Mouse (Mus musculus): ENCODE measurements around the gene Nfya. TPM values are rescaled to one million over a fixed set of nuclear protein-coding genes. Genes with fewer than 3 reads are reported as not detected.
A peak's percentile ranks its signal among the peaks of the same experiment; 100 is the strongest.

The Nfya gene
- total and polyA plus RNA-seq, 3 experiments = 56.9 to 97.8 TPM; not detected in 1

DNA sequence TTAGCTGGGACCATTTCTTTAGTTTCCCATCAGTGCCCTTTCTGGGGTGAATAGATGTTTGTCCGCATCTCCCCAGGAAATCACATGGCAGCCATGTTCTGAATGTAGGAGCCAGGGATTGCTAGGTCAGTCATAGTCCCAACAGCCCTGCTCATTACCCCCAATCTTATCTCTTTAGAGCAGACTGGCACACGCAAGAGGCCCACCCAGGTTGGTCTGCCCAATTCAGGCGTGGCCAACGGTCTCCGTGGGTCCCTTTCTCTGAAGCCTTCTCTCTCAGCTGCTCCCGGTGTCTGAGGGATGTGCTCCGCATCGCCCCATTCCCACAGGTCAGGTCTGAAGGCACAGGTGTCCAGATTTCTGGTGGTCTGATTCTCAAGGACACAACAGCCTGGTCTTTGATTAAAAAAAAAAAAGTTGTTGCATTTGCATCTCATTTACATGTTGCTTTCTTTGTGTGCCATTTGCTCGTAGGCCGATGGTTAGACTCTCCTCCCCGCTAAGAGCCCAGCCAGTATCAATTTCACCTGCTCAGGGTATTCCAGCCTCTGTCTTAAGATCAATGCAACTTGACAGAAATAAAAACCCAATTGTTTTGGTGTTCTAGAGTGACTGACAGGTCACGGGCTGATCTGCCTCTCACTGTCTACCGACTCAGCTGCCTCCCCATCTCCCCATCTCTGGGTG lies 41.1 kb upstream of the Nfya start:
- Histone ChIP-seq H3K79me2 (ENCODE audit: control insufficient read depth, insufficient read depth, low read length, poor library complexity) (no peaks in the 10 kb centered on the region; the same call in none of the 2 replicates), H3K27ac (ENCODE audit: control insufficient read depth, low read depth, low read length) (peak overlapping the region; percentile 90), H3K9me3 (replicated peaks; ENCODE audit: insufficient read depth, low read length) (no peaks in the 10 kb centered on the region), H3K27me3 (ENCODE audit: control insufficient read depth in 1 of 2, insufficient read depth in 2 of 2, low read length in 2 of 2) (no peaks in the 10 kb centered on the region), H3K4me3 (ENCODE audit: control insufficient read depth in 1 of 2, insufficient read depth in 1 of 2, low read depth in 2 of 2, low read length in 2 of 2) (peak overlapping the region; percentile 69 to 71), H3K4me1 (ENCODE audit: control insufficient read depth in 1 of 2, insufficient read depth in 2 of 2, low read length in 2 of 2) (peaks cover 2 to 35% of the 10 kb centered on the region in 2 experiments; a peak in 3 of 4 replicates), H3K9ac (ENCODE audit: control insufficient read depth, low read depth, low read length, poor library complexity, severe bottlenecking) (peak overlapping the region; percentile 67), H3K36me3 (ENCODE audit: control insufficient read depth in 1 of 2, insufficient read depth in 2 of 2, low read length in 2 of 2) (peaks cover 0 to 18% of the 10 kb centered on the region in 2 experiments; a peak in 2 of 4 replicates)
- DNase-seq (ENCODE audit: low read depth, low spot score) = peak; percentile 76
- TF ChIP-seq E2F4 (IDR thresholded peaks at IDR 0.05; ENCODE audit: borderline replicate concordance, low read depth, low read length) = no peak
- no peak for TF ChIP-seq MAFK (IDR thresholded peaks at IDR 0.05; ENCODE audit: borderline replicate concordance, low read depth, low read length)
- TF ChIP-seq KAT2A (conservative IDR thresholded peaks at IDR 0.05; ENCODE audit: low read depth, low read length) = no peak
- peak; percentile 86 for TF ChIP-seq TAL1 (IDR thresholded peaks at IDR 0.05; ENCODE audit: low read length)
- TF ChIP-seq NELFE (IDR thresholded peaks at IDR 0.05; ENCODE audit: low read depth, low read length) = no peak; the same call in 1 of the 2 replicates
- no peak for TF ChIP-seq MEF2A (IDR thresholded peaks at IDR 0.05; ENCODE audit: extremely low read depth, insufficient replicate concordance, low read depth, low read length, poor library complexity, severe bottlenecking)
- TF ChIP-seq ZKSCAN1 (IDR thresholded peaks at IDR 0.05; ENCODE audit: low read depth, low read length) = no peak
- no peak for TF ChIP-seq CHD1 (IDR thresholded peaks at IDR 0.05; ENCODE audit: low read depth, low read length)
- no peak for TF ChIP-seq CTCF (IDR thresholded peaks at IDR 0.05 in 2 of 3, conservative IDR thresholded peaks at IDR 0.05 in 1 of 3; ENCODE audit: control insufficient read depth in 1 of 3, insufficient read depth in 1 of 3, low read depth in 2 of 3, low read length in 3 of 3, poor library complexity in 1 of 3, severe bottlenecking in 1 of 3)
- TF ChIP-seq GABPA (IDR thresholded peaks at IDR 0.05; ENCODE audit: low read depth, low read length) = no peak
- TF ChIP-seq RAD21 (IDR thresholded peaks at IDR 0.05; ENCODE audit: low read depth, low read length) = no peak
- TF ChIP-seq NRF1 (IDR thresholded peaks at IDR 0.05; ENCODE audit: insufficient read depth, low read depth, low read length, poor library complexity, severe bottlenecking) = no peak
- no peak; the same call in none of the 2 replicates for TF ChIP-seq HCFC1 (IDR thresholded peaks at IDR 0.05; ENCODE audit: low read depth, low read length)
- TF ChIP-seq ZC3H11A (IDR thresholded peaks at IDR 0.05; ENCODE audit: low read depth, low read length) = no peak
- no peak for TF ChIP-seq POLR2AphosphoS5 (IDR thresholded peaks at IDR 0.05; ENCODE audit: borderline replicate concordance, low read depth, low read length)
- no peak for TF ChIP-seq SMC3 (IDR thresholded peaks at IDR 0.05; ENCODE audit: low read depth, low read length)
- TF ChIP-seq POLR2A (IDR thresholded peaks at IDR 0.05; ENCODE audit: control insufficient read depth in 1 of 2, insufficient read depth in 1 of 2, low read depth in 1 of 2, low read length in 2 of 2, poor library complexity in 1 of 2) = peak in 1 of 2 experiments; percentile 43; a peak in 1 of 4 replicates
- no peak for TF ChIP-seq CHD2 (IDR thresholded peaks at IDR 0.05; ENCODE audit: low read length)
- peak; percentile 81 to 95 for TF ChIP-seq EP300 (IDR thresholded peaks at IDR 0.05; ENCODE audit: low read depth in 1 of 2, low read length in 2 of 2)
- peak; percentile 61 for TF ChIP-seq SIN3A (IDR thresholded peaks at IDR 0.05; ENCODE audit: low read length)
- TF ChIP-seq ELF1 (IDR thresholded peaks at IDR 0.05; ENCODE audit: low read depth, low read length) = no peak
- 0 out of 2 replicates have a peak, but pooled peaks have one; percentile 38 for TF ChIP-seq MAX (IDR thresholded peaks at IDR 0.05; ENCODE audit: low read length)
- no peak for TF ChIP-seq JUND (IDR thresholded peaks at IDR 0.05; ENCODE audit: low read depth, low read length)
- TF ChIP-seq ZMIZ1 (IDR thresholded peaks at IDR 0.05; ENCODE audit: low read depth, low read length) = no peak
- TF ChIP-seq MYC (IDR thresholded peaks at IDR 0.05; ENCODE audit: low read depth, low read length) = peak; percentile 60; the same call in 1 of the 2 replicates
- peak; percentile 79 for TF ChIP-seq GATA1 (IDR thresholded peaks at IDR 0.05; ENCODE audit: low read depth, low read length)
- TF ChIP-seq USF1 (IDR thresholded peaks at IDR 0.05; ENCODE audit: low read depth, low read length) = no peak; the same call in 1 of the 2 replicates
- TF ChIP-seq TCF12 (IDR thresholded peaks at IDR 0.05; ENCODE audit: low read depth, low read length) = peak; percentile 83
- TF ChIP-seq ZNF384 (IDR thresholded peaks at IDR 0.05; ENCODE audit: low read depth, low read length) = peak; percentile 84
- TF ChIP-seq UBTF (IDR thresholded peaks at IDR 0.05; ENCODE audit: borderline replicate concordance, insufficient read depth, low read depth, low read length) = no peak
- TF ChIP-seq ETS1 (IDR thresholded peaks at IDR 0.05; ENCODE audit: low read depth, low read length) = peak; percentile 57; the same call in 1 of the 2 replicates
- no peak for TF ChIP-seq USF2 (IDR thresholded peaks at IDR 0.05; ENCODE audit: borderline replicate concordance in 1 of 2, insufficient read depth in 1 of 2, low read depth in 1 of 2, low read length in 2 of 2)
- peak; percentile 65; the same call in 1 of the 2 replicates for TF ChIP-seq MXI1 (IDR thresholded peaks at IDR 0.05; ENCODE audit: low read depth, low read length)
- no peak for TF ChIP-seq TBP (IDR thresholded peaks at IDR 0.05; ENCODE audit: low read depth, low read length)
- TF ChIP-seq BHLHE40 (IDR thresholded peaks at IDR 0.05; ENCODE audit: borderline replicate concordance, low read depth, low read length) = no peak
- peak; percentile 77 for TF ChIP-seq MYB (IDR thresholded peaks at IDR 0.05; ENCODE audit: low read depth, low read length)
